Mouse (Mus musculus) limb, embryonic 14.5 days (tissue): Measurements from ENCODE around the gene Trpm8. TPM values are rescaled to one million over a fixed set of nuclear protein-coding genes. Genes with fewer than 3 reads are reported as not detected.

Experiments used
- ATAC-seq: fragments of 200-750 bp; cut with Nextera tagmentation; 2 replicates; pipeline ENCODE4 v1.8.0; 2017; ENCODE audit warnings: low read depth, moderate number of reproducible peaks, moderate TSS enrichment; ENCODE audit not compliant: low FRiP score
- DNase-seq: peaks from one replicate; pipeline ENCODE4 v3.0.0-alpha.2; 2015; ENCODE audit warnings: low spot score
- H3K27ac ChIP-seq: fragments of 300-500 bp; sonication (generic); replicated peaks from 2 replicates; pipeline ENCODE4 v1.5.1; 2014; ENCODE audit warnings: low read depth, mild to moderate bottlenecking, low read length, moderate library complexity, mixed read lengths
- H3K27me3 ChIP-seq: fragments of 300-500 bp; sonication (generic); 2 replicates; pipeline ENCODE4 v1.6.1; 2014; ENCODE audit warnings: low read length, mixed read lengths; ENCODE audit not compliant: control insufficient read depth, insufficient read depth
- H3K36me3 ChIP-seq: fragments of 300-500 bp; sonication (generic); 2 replicates; pipeline ENCODE4 v1.6.1; 2014; ENCODE audit warnings: mild to moderate bottlenecking, low read length, moderate library complexity, mixed read lengths; ENCODE audit not compliant: control insufficient read depth, insufficient read depth
- H3K4me1 ChIP-seq: fragments of 300-500 bp; sonication (generic); 2 replicates; pipeline ENCODE4 v1.6.1; 2014; ENCODE audit warnings: antibody characterized with exemption, low read length, mixed read lengths; ENCODE audit not compliant: control insufficient read depth, insufficient read depth
- H3K4me2 ChIP-seq: fragments of 300-500 bp; sonication (generic); replicated peaks from 2 replicates; pipeline ENCODE4 v1.6.1; 2014; ENCODE audit warnings: low read depth, mild to moderate bottlenecking, low read length, moderate library complexity; ENCODE audit not compliant: severe bottlenecking
- H3K4me3 ChIP-seq: fragments of 300-500 bp; sonication (generic); replicated peaks from 2 replicates; pipeline ENCODE4 v1.5.1; 2014; ENCODE audit warnings: low read length
- H3K9ac ChIP-seq: fragments of 300-500 bp; sonication (generic); 2 replicates; pipeline ENCODE4 v1.6.1; 2014; ENCODE audit warnings: mild to moderate bottlenecking, low read depth, low read length, moderate library complexity; ENCODE audit not compliant: severe bottlenecking
- H3K9me3 ChIP-seq: fragments of 300-500 bp; sonication (generic); 2 replicates; pipeline ENCODE4 v1.6.1; 2016; ENCODE audit warnings: low read length; ENCODE audit not compliant: control insufficient read depth
- POLR2A ChIP-seq: fragments of 200-500 bp; IDR thresholded peaks from 2 replicates; pipeline ENCODE4 v1.8.0; 2012; ENCODE audit warnings: inconsistent platforms, mild to moderate bottlenecking, moderate library complexity, borderline replicate concordance; ENCODE audit not compliant: insufficient read depth, insufficient read length; ENCODE audit errors: extremely low read depth
- WGBS: fragments of 180-500 bp; shearing (Covaris S2); extraction: QIAGEN DNeasy Blood & Tissue Kit; methylation state at CpG from one replicate; pipeline ENCODE4 v1.1.7; 2014; 5-methylcytosine and 5-hydroxymethylcytosine counted together
- polyA plus RNA-seq, 2 experiments: library from polyadenylated mRNA; depleted of rRNA in 1 of 2; stranded (reverse) in 1 of 2; unstranded in 1 of 2; fragments of >200 nt; fragmentation: Nextera tagmentation in 1 of 2; extraction: Ambion mirVana in 1 of 2; gene quantifications; 2 replicates each; pipeline versions ENCODE4 v1.2.1 to v1.2.3; 2012 to 2014

The Trpm8 gene
- polyA plus RNA-seq, 2 experiments = not detected

DNA sequence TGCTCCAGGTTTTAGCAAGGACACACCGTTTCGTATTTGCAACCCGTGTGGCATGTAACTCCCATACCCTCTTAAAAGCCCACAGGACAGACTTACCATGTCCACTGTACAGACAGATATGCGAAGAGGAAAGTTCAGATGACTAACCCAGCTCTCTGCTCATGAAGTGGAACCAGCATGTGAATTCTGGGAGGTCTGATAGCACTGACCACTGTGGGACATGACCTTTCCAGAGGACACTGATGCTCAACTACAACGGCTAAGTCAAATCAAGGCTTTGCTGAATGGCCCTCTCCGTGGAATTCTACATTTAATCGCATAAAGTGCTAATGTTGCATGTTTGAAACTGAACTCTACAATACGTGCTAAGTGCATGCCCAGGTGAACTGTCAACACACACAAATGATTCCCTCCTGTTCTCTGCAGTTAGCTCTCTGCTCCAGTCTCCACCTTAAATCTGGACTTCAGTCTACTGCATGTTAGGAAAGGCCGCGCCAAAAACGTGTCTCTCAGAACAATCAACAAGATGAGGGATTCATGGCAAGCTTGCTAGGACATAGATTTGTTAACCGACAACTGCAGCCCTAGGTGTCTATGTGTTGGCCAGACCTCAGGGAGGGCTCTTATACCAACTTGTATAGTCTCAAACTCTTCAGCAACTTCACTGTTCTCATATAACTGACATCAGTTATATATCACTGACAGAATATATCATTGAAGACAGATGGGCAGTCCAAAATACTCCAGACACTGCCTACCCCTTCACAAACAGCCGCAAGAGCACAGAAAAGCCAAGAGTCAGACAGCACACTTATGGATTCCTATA lies 1.6 kb upstream of the Trpm8 start:
- TF ChIP-seq POLR2A = no peak
- DNase-seq (no peak), ATAC-seq (no peak)
- Histone ChIP-seq H3K36me3 (peaks cover 45% of the 10 kb centered on the region), H3K9me3 (no peaks in the 10 kb centered on the region), H3K9ac (peak overlapping the region; percentile 84), H3K27ac (no peak overlapping the region), H3K4me3 (peak overlapping the region; percentile 56), H3K27me3 (no peaks in the 10 kb centered on the region), H3K4me2 (peak overlapping the region; percentile 55), H3K4me1 (peaks cover 13% of the 10 kb centered on the region)
- WGBS = 68% methylated on average over 13 of the region's 13 CpGs

DNA sequence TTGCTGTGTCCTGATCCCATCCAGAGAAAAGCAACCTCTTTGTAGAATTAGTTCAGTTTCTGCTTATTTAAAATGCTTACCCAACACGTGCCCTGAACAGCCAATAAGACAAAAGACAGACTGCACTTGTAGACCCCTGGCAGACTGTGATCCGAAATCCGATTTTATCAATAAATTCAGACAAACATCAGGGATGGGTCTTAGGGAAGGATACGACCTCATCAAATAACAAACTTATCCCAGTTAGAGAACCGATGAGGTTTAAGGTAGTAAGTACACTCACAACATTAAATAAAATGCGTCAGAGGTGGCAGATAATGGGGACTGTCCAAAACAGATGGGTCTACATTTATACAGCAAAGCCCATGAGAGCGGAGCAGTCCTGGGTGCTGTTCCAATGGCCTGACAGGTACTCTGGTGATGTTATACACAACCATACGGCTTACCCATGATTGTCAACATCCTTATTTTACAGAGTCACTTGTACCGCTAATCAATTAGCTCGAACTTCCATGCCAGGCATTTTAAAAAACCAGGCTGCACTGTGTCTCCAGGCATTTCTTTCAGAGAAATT lies 850 bp upstream of the Trpm8 start:
- WGBS = 25% methylated on average over 10 of the region's 10 CpGs
- Histone ChIP-seq H3K4me1 (peaks cover 13% of the 10 kb centered on the region), H3K4me2 (peak overlapping the region; percentile 55), H3K4me3 (peak overlapping the region; percentile 56), H3K27me3 (no peaks in the 10 kb centered on the region), H3K9me3 (no peaks in the 10 kb centered on the region), H3K9ac (peak overlapping the region; percentile 84), H3K36me3 (peaks cover 40% of the 10 kb centered on the region), H3K27ac (peak overlapping the region; percentile 87)
- no peak for TF ChIP-seq POLR2A
- peak; percentile 0; the same call in 1 of the 2 replicates for ATAC-seq
- no peak for DNase-seq

DNA sequence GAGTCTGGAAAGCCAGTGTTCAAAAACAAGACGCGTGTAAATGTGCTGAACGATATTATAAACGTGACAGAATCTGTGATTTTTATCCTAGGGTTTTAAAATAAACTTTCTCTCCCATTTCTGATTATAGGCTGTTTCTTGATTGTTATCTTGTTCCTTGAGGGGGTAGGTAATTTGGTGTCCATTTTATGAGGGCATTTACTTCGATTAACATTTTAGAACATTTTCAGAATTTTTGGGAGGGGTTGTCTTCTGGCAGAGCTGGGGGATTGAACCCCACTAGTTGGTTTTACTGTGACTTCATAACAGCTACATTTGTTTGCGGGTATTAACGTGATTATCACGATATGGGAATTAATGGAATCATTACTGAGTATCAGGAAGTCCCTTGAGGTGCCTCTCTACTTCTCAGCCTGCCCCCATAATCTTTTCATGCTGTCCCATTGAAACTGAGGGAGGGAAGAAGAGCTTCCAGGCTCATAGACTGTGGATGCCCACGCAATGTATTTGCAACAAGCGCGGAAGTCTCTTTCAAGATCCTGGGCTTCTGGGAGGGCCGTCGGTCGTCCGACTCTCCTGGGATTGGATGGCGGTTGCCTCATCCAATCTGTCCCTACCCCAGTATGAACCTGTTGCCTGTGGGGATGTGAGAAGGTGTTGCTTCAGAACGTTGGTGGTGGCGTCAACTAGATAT lies 504 bp downstream of the Trpm8 start:
- peaks cover 13% of the 10 kb centered on the region for H3K4me1 ChIP-seq
- peaks cover 3% of the 10 kb centered on the region for H3K9me3 ChIP-seq
- H3K4me3 ChIP-seq = peak overlapping the region; percentile 56
- no peak for TF ChIP-seq POLR2A
- peak overlapping the region; percentile 87 for H3K27ac ChIP-seq
- WGBS = 65% methylated on average over 18 of the region's 18 CpGs
- peaks cover 27% of the 10 kb centered on the region for H3K36me3 ChIP-seq
- H3K9ac ChIP-seq = peak overlapping the region; percentile 84
- no peaks in the 10 kb centered on the region for H3K27me3 ChIP-seq
- H3K4me2 ChIP-seq = peak overlapping the region; percentile 55
- DNase-seq (no peak), ATAC-seq (no peak)

DNA sequence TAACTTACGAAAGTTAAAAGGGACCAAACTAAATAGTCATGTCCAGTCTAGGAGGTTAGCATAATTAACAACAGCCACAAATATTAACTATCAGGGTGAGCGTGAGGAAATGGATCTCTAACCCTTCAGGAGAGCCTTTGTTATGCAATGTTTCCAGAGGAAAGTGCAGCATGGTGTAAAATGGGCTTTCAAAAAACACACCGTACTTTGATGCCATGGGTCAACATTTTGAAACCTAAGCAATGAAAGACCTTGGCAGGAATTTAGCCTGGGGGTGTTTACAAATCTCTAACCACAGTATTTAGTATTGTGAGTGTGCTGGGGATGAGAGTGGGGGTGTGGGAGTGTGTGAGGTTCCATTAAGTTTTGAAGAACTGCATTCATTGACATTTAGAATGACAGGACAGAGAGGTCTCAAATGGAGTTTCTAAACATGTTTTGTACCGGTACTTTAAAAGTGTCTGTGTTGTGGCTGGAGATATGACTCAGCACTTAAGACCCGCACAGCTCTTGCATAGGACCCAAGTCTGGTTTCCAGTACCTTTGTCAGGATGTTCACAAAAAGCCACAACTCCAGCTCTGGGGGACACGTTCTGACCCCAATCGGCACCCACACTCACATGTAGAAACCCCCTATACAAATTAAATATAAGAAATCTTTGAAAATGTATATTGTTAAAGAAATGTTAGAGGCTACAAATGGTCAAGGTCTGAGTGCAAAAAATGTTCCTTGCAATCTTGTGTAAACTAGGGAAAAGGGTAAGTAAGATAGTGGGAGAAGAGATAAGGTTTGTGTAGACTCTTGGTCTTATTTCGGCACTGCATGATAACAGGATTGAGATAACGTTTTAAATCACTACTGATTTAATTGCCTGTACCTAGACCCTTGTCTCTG lies 1.9 kb downstream of the Trpm8 start:
- ATAC-seq (no peak), DNase-seq (no peak)
- H3K27ac ChIP-seq = no peak overlapping the region
- no peaks in the 10 kb centered on the region for H3K27me3 ChIP-seq
- H3K4me3 ChIP-seq = no peak overlapping the region
- H3K4me1 ChIP-seq = peaks cover 13% of the 10 kb centered on the region
- 66% methylated on average over 9 of the region's 9 CpGs for WGBS
- peaks cover 17% of the 10 kb centered on the region for H3K9me3 ChIP-seq
- TF ChIP-seq POLR2A = no peak
- H3K9ac ChIP-seq = no peak overlapping the region
- no peak overlapping the region for H3K4me2 ChIP-seq
- H3K36me3 ChIP-seq = peaks cover 13% of the 10 kb centered on the region
